Mouse (Mus musculus) liver, embryonic 14.5 days (tissue): Measurements from ENCODE around the gene Tbc1d10c.

Experiments
- CTCF ChIP-seq: IDR thresholded peaks from 2 replicates; pipeline ENCODE4 v1.5.1; 2016; ENCODE audit warnings: antibody characterized with exemption, low read depth, control low read depth
- EP300 ChIP-seq: IDR thresholded peaks from 2 replicates; pipeline ENCODE4 v1.6.1; 2016; ENCODE audit warnings: antibody characterized with exemption, low read depth

- no peak for TF ChIP-seq CTCF
- TF ChIP-seq EP300: no peak
These were observed 28.2 kb downstream of the Tbc1d10c start, which contains the start of gene Rps6kb2 for GRCm38 (mm10) chr19:4162646-4163542.
